ENCODE assay signal across 34 mouse cellular contexts in the genomic region with DNA sequence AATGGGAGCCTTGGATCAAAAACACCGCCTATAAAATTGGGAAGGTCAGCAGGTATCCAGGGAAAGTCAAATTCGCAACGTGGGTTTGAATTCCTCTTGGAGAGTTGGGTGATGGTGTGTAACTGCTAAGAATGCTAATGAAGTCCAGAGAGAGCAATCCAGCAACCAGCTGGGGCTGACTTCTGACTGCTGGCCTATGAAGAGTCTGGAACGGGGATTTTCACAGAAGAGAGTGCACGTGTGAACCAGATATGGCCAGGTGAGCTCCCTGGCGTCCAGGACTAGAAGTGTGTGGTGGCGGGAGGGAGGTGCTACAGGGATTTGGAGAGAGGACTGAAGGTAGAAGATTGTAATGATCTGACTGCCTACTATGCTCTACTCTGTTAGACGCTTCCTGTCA. TPM values are rescaled to one million over a fixed set of nuclear protein-coding genes. Genes with fewer than 3 reads are reported as not detected.
DNase-seq lines count a peak whose midpoint lies in the region; ATAC-seq and TF ChIP-seq lines count a peak whose summit lies in the region.
"Had no signal": no experiment of that assay in that cellular context is flagged by ENCODE, and none has a peak within 500 bp of the region (broad histone marks: within the 10 kb centered on the region; RNA-seq: fewer than 3 reads in every experiment).

No protein-coding gene starts in this region.

- no peaks in the 10 kb centered on the region for H3K9me3 ChIP-seq in kidney, embryonic 15.5 days (replicated peaks)
- H3K9me3 ChIP-seq: embryonic facial prominence, embryonic 10.5 days; embryonic facial prominence, embryonic 13.5 days; forebrain, embryonic 12.5 days; forebrain, embryonic 15.5 days; heart, embryonic 10.5 days; heart, embryonic 13.5 days; hindbrain, embryonic 15.5 days had no signal

- no peak for ATAC-seq in kidney, embryonic 15.5 days (replicated peaks; ENCODE audit: low FRiP score)
- ATAC-seq: activated CD4-positive, CD25-positive, alpha-beta regulatory T cell, adult 4 months; forebrain, embryonic 15.5 days had no signal

- no peak overlapping the region for H3K4me3 ChIP-seq in heart, adult 2 months
- H3K4me3 ChIP-seq in kidney, embryonic 15.5 days (replicated peaks): no peak overlapping the region
- H3K4me3 ChIP-seq: embryonic facial prominence, embryonic 10.5 days; embryonic facial prominence, embryonic 13.5 days; erythroblast, embryonic 14.5 days; forebrain, embryonic 12.5 days; forebrain, embryonic 15.5 days; gastrocnemius, adult 2 months; heart, embryonic 10.5 days; heart, embryonic 13.5 days; hindbrain, embryonic 15.5 days had no signal

- no peak for TF ChIP-seq POLR2A in heart, adult 2 months (IDR thresholded peaks at IDR 0.05; ENCODE audit: insufficient read depth, low read depth, low read length)

- H3K36me3 ChIP-seq in heart, adult 2 months (ENCODE audit: control insufficient read depth, insufficient read depth, low read length): no peaks in the 10 kb centered on the region
- H3K36me3 ChIP-seq in kidney, embryonic 15.5 days: no peaks in the 10 kb centered on the region
- H3K36me3 ChIP-seq: embryonic facial prominence, embryonic 10.5 days; embryonic facial prominence, embryonic 13.5 days; forebrain, embryonic 12.5 days; forebrain, embryonic 15.5 days; heart, embryonic 10.5 days; heart, embryonic 13.5 days; hindbrain, embryonic 15.5 days had no signal

- no peak overlapping the region for H3K9ac ChIP-seq in heart, adult 2 months (ENCODE audit: low read depth, low read length)
- no peak overlapping the region for H3K9ac ChIP-seq in kidney, embryonic 15.5 days
- H3K9ac ChIP-seq: embryonic facial prominence, embryonic 13.5 days; forebrain, embryonic 12.5 days; forebrain, embryonic 15.5 days; heart, embryonic 13.5 days; hindbrain, embryonic 15.5 days had no signal

- TF ChIP-seq EP300 in heart, adult 2 months (IDR thresholded peaks at IDR 0.05; ENCODE audit: insufficient read depth, low read depth, low read length): no peak

- intact Hi-C loops in heart, adult 2 months (cut with DNase I): loop anchor here (10.0 kb wide), 1 partner anchor 403 kb away; no protein-coding TSS in a partner anchor

- no peak for TF ChIP-seq CTCF in heart, adult 2 months (IDR thresholded peaks at IDR 0.05)

- H3K27ac ChIP-seq in heart, adult 2 months: no peak overlapping the region
- H3K27ac ChIP-seq in kidney, embryonic 15.5 days: no peak overlapping the region
- H3K27ac ChIP-seq: embryonic facial prominence, embryonic 10.5 days; embryonic facial prominence, embryonic 13.5 days; forebrain, embryonic 12.5 days; forebrain, embryonic 15.5 days; gastrocnemius, adult 2 months; heart, embryonic 10.5 days; heart, embryonic 13.5 days; hindbrain, embryonic 15.5 days had no signal

- H3K79me2 ChIP-seq in heart, adult 2 months (replicated peaks; ENCODE audit: control insufficient read depth, insufficient read depth, low read length): no peaks in the 10 kb centered on the region

- DNase-seq in heart, adult 11 months: peak; percentile 59
- DNase-seq in heart, adult 2 months: no peak
- peak; percentile 44 for DNase-seq in kidney, adult 9 months
- DNase-seq in kidney, postnatal 14 days: peak; percentile 20
- no peak for DNase-seq in urinary bladder, postnatal 36 days (ENCODE audit: low spot score in 2 of 2)
- no peak for DNase-seq in retina, embryonic 14.5 days (ENCODE audit: low spot score)
- DNase-seq: adrenal gland, adult 8-10 months; adrenal gland, postnatal 25 days; cerebellum, adult 11-12 months; cerebellum, adult 8-10 months; cerebellum, postnatal 10 days; cerebellum, postnatal 36 days; embryo, embryonic 11 days; gastrocnemius, adult 2 months; gastrocnemius, postnatal 14 days; heart, adult 18-20 months; heart, postnatal 14 days; heart, postnatal 4 days had no signal

- 83% methylated on average over 8 of the region's 8 CpGs for WGBS in heart, adult 2 months
- 51% methylated on average over 8 of the region's 8 CpGs for WGBS in kidney, embryonic 15.5 days

- no peaks in the 10 kb centered on the region; the same call in 1 of the 2 replicates for H3K4me1 ChIP-seq in heart, adult 2 months (ENCODE audit: control insufficient read depth, insufficient read depth, low read length)
- H3K4me1 ChIP-seq in kidney, embryonic 15.5 days: peaks cover 24% of the 10 kb centered on the region

- no peak overlapping the region for H3K4me2 ChIP-seq in kidney, embryonic 15.5 days
- H3K4me2 ChIP-seq: embryonic facial prominence, embryonic 13.5 days; forebrain, embryonic 12.5 days; forebrain, embryonic 15.5 days; heart, embryonic 13.5 days; hindbrain, embryonic 15.5 days had no signal

- H3K27me3 ChIP-seq in heart, adult 2 months (ENCODE audit: control insufficient read depth, insufficient read depth, low read length): peaks cover 2% of the 10 kb centered on the region
- peaks cover 41% of the 10 kb centered on the region for H3K27me3 ChIP-seq in kidney, embryonic 15.5 days

RNA-seq across cellular contexts. Expression of a gene that starts 3.9 kb away (rescaled TPM):
- 10 to 100 TPM; 47.2 to 52.4 TPM for total RNA-seq in heart, adult 2 months (2021)
- polyA plus RNA-seq in heart, adult 2 months (2012; rRNA removed): 32.3 and 65.7 TPM in 2 replicates
- polyA plus RNA-seq in kidney, embryonic 15.5 days (2015; fragmentation: Nextera tagmentation; extraction: Ambion mirVana): 1.7 and 1.8 TPM in 2 replicates
- total RNA-seq: gastrocnemius, adult 2 months; gastrocnemius, postnatal 14 days; gastrocnemius, postnatal 4 days had no signal
- polyA plus RNA-seq: activated CD4-positive, CD25-positive, alpha-beta regulatory T cell, adult 4 months; erythroblast, embryonic 14.5 days had no signal

RNA-seq across cellular contexts. Expression of a gene that starts 24.2 kb away (rescaled TPM):
- not detected for total RNA-seq in heart, adult 2 months (2021)
- not detected in 2 replicates for polyA plus RNA-seq in heart, adult 2 months (2012; rRNA removed)
- 9.0 and 9.8 TPM in 2 replicates for polyA plus RNA-seq in kidney, embryonic 15.5 days (2015; fragmentation: Nextera tagmentation; extraction: Ambion mirVana)
- total RNA-seq: adrenal gland, adult 8-10 months; adrenal gland, postnatal 25 days; ES-E14; gastrocnemius, adult 2 months; gastrocnemius, postnatal 14 days; gastrocnemius, postnatal 4 days; heart, adult 18-20 months; heart, postnatal 14 days; heart, postnatal 4 days had no signal
- polyA plus RNA-seq: activated CD4-positive, CD25-positive, alpha-beta regulatory T cell, adult 4 months; brain, embryonic 14.5 days; cortical plate, adult 2 months; embryonic facial prominence, embryonic 10.5 days; embryonic facial prominence, embryonic 13.5 days; erythroblast, embryonic 14.5 days; forebrain, embryonic 12.5 days; forebrain, embryonic 15.5 days; frontal cortex, adult 2 months; heart, embryonic 10.5 days; heart, embryonic 13.5 days; hindbrain, embryonic 11.5 days; hindbrain, embryonic 15.5 days had no signal

Comparison
In these comparisons a context has a peak if more than half of its experiments do, and no peak if none do; other contexts are left out.
1. DNase-seq: peak in heart, adult 11 months (single experiment), kidney, adult 9 months (single experiment) and kidney, postnatal 14 days (single experiment); none in heart, adult 2 months (0 of 2), urinary bladder, postnatal 36 days (0 of 2) and retina, embryonic 14.5 days (single experiment).
2. RNA of a gene that starts 3.9 kb away (polyA plus RNA-seq): 32.3 to 65.7 TPM in heart, adult 2 months; 1.7 to 1.8 TPM in kidney, embryonic 15.5 days; every median in the first group is over 10 times any median in the second.